Mouse (Mus musculus): ENCODE data around the gene Tnfsf8. TPM values are rescaled to one million over a fixed set of nuclear protein-coding genes. Genes with fewer than 3 reads are reported as not detected.

Gene Tnfsf8
- total RNA-seq (2021): not detected

- intact Hi-C loops (cut with DNase I): no loop called here
- no peak for DNase-seq (ENCODE audit: low spot score in 2 of 2)
Measured at GRCm38 (mm10) chr4:63860688-63861540, at the start of gene Tnfsf8. Gene Tnfsf8 (minus strand): TSS chr4:63861347.

- intact Hi-C loops (cut with DNase I): no loop called here
- DNase-seq (ENCODE audit: low spot score in 2 of 2): no peak
Measured at GRCm38 (mm10) chr4:63908511-63908910, 47.4 kb upstream of the Tnfsf8 start.

- intact Hi-C loops (cut with DNase I): no loop called here
- no peak for DNase-seq (ENCODE audit: low spot score in 2 of 2)
Measured at GRCm38 (mm10) chr4:63907473-63907872, 46.3 kb upstream of the Tnfsf8 start.

- intact Hi-C loops (cut with DNase I): no loop called here
- DNase-seq (ENCODE audit: low spot score in 2 of 2): no peak
Measured at GRCm38 (mm10) chr4:63906050-63906449, 44.9 kb upstream of the Tnfsf8 start.

- intact Hi-C loops (cut with DNase I): no loop called here
- no peak for DNase-seq (ENCODE audit: low spot score in 2 of 2)
Measured at GRCm38 (mm10) chr4:63899081-63899523, 38.0 kb upstream of the Tnfsf8 start.

GRCm38 (mm10) chr4:63897152-63897551, 36.0 kb upstream of the Tnfsf8 start:
- intact Hi-C loops (cut with DNase I): no loop called here
- DNase-seq (ENCODE audit: low spot score in 2 of 2): no peak

- intact Hi-C loops (cut with DNase I): no loop called here
- DNase-seq (ENCODE audit: low spot score in 2 of 2): no peak
Measured at GRCm38 (mm10) chr4:63886156-63886555, 25.0 kb upstream of the Tnfsf8 start.

- DNase-seq (ENCODE audit: low spot score in 2 of 2): no peak
- intact Hi-C loops (cut with DNase I): no loop called here
Measured at GRCm38 (mm10) chr4:63876720-63877119, 15.6 kb upstream of the Tnfsf8 start.

- intact Hi-C loops (cut with DNase I): no loop called here
- no peak for DNase-seq (ENCODE audit: low spot score in 2 of 2)
Measured at GRCm38 (mm10) chr4:63875480-63875879, 14.3 kb upstream of the Tnfsf8 start.

GRCm38 (mm10) chr4:63870678-63871077, 9.5 kb upstream of the Tnfsf8 start:
- DNase-seq (ENCODE audit: low spot score in 2 of 2): no peak
- intact Hi-C loops (cut with DNase I): no loop called here

- intact Hi-C loops (cut with DNase I): no loop called here
- no peak for DNase-seq (ENCODE audit: low spot score in 2 of 2)
Measured at GRCm38 (mm10) chr4:63868770-63869169, 7.6 kb upstream of the Tnfsf8 start.

- no peak for DNase-seq (ENCODE audit: low spot score in 2 of 2)
- intact Hi-C loops (cut with DNase I): no loop called here
Measured at GRCm38 (mm10) chr4:63862953-63863352, 1.8 kb upstream of the Tnfsf8 start.

GRCm38 (mm10) chr4:63862092-63862697, 1.0 kb upstream of the Tnfsf8 start:
- no peak for DNase-seq (ENCODE audit: low spot score in 2 of 2)
- intact Hi-C loops (cut with DNase I): no loop called here

- DNase-seq (ENCODE audit: low spot score in 2 of 2): no peak
- intact Hi-C loops (cut with DNase I): no loop called here
Measured at GRCm38 (mm10) chr4:63860236-63860635, 911 bp downstream of the Tnfsf8 start.

- DNase-seq (ENCODE audit: low spot score in 2 of 2): no peak
Measured at GRCm38 (mm10) chr4:63859785-63860203, 1.4 kb downstream of the Tnfsf8 start.

GRCm38 (mm10) chr4:63858646-63859224, 2.4 kb downstream of the Tnfsf8 start:
- intact Hi-C loops (cut with DNase I): no loop called here

More at GRCm38 (mm10) chr4:63859785-63860203, 1.4 kb downstream of the Tnfsf8 start:
- intact Hi-C loops (cut with DNase I): no loop called here

GRCm38 (mm10) chr4:63856764-63857163, 4.4 kb downstream of the Tnfsf8 start:
- DNase-seq (ENCODE audit: low spot score in 2 of 2): no peak
- intact Hi-C loops (cut with DNase I): no loop called here

More at GRCm38 (mm10) chr4:63858646-63859224, 2.4 kb downstream of the Tnfsf8 start:
- no peak for DNase-seq (ENCODE audit: low spot score in 2 of 2)

GRCm38 (mm10) chr4:63853782-63854386, 7.3 kb downstream of the Tnfsf8 start:
- no peak for DNase-seq (ENCODE audit: low spot score in 2 of 2)
- intact Hi-C loops (cut with DNase I): no loop called here

- intact Hi-C loops (cut with DNase I): no loop called here
- DNase-seq (ENCODE audit: low spot score in 2 of 2): no peak
Measured at GRCm38 (mm10) chr4:63850082-63850481, 11.1 kb downstream of the Tnfsf8 start.

All from left cerebral cortex, postnatal 25 days (tissue).